Mouse (Mus musculus): ENCODE results near the gene Gpr180.
A peak's percentile ranks its signal among the peaks of the same experiment; 100 is the strongest.
"Not testable (repeated sequence)": the region's sequence is repeated elsewhere in the genome, so short reads cannot be mapped to it uniquely, and the experiment has no call there.

Gpr180 gene

GRCm38 (mm10) chr14:118136744-118137452 is at the start of gene Gpr180:
Gpr180 (plus strand) TSS chr14:118137158.
- peak; percentile 97 for DNase-seq (ENCODE audit: low read depth, low spot score)

DNA sequence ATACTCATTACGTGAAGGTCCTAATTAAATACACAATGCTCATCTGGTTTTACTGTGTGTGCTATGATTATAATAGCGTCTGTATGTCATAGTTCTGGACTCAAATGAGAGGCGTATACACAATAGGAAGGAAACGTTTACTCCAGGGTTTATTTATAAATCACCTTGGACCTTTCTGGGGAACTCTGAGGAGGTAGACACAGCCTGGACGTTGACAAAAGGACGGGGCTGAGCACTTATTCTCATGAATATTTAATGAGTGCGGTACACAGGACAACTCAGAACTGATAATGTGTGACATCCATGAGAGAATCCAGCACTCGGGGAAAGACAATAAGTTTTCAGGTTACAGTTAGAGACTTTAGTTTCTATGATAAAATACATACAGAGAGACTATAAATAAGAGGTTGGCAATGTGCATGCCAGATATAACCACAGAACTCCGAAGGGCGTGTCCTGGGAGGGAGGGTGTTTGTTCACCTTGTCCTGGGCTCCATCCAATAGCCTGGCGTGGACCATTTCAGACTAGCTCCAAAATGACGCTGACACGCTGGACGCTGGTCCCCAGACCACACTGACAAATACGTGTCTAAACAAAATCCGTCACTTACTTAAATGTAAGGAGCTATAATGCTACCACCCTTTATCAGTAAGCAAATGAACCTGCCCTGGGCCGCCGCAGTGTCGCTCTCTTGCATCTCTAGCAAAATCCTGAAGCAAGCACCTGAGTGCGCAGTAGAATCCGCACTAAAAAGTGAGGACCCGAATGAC is 48.3 kb upstream of the Gpr180 start:
- peak; percentile 23 for DNase-seq (ENCODE audit: low read depth, low spot score)

DNA sequence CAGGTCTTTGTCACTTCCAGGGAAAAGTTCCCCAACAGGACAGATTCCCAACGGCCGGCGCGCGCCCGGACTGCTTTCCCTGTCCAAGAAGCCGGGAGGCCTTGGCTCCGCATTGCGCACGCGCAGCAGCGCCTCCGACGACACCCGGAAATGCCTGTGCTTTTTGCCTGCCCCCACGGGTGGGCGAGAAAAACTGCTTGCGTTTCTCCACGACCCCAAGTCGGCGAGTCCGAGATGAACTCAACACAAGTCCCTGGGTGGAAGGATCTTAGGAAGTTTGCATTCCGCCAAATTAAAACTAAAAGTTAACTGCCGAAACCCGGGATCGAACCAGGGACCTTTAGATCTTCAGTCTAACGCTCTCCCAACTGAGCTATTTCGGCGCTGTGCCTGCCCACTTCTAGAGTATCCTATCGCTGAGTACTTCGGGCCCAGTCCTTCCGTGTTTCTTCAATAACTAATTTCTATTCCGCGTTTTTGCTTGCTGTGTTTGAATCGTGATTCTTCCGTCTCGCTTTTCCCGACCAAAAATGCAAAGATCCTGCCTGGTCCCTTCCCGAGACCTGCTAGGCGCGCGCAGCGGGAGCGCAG is 47.6 kb upstream of the Gpr180 start:
- peak; percentile 94 for DNase-seq (ENCODE audit: low read depth, low spot score)

DNA sequence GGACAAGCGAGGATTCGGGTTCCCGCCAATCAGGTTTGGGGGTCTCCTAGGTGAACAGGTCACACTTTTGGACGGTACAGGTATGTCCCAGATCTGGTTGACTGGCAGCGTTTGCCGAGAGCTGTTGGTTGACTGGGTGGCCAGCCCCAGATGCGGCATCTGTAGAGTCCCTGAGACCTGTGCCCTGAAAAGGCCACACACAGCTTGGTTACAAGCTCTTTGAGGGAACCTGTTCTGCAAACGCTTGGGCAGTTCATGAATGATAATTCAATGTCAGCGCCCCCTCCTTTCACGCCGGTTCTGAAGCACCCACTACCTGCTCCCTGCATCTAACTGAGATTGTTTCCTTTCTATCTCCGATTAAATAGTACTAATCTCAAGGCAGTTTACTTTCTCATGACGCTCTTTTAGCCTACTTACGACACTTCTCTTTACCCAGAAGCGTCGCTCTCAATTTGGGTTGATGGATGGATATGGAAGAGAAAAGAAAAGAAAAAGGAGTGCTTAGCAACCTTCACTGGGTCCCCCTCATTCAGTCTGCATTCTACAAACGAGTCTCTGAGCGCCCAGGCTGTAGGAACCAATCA is 47.1 kb upstream of the Gpr180 start:
- DNase-seq (ENCODE audit: low read depth, low spot score), result peak; percentile 20

- no peak for DNase-seq (ENCODE audit: low read depth, low spot score)
Measured at GRCm38 (mm10) chr14:118098265-118098664, 38.7 kb upstream of the Gpr180 start.

DNA sequence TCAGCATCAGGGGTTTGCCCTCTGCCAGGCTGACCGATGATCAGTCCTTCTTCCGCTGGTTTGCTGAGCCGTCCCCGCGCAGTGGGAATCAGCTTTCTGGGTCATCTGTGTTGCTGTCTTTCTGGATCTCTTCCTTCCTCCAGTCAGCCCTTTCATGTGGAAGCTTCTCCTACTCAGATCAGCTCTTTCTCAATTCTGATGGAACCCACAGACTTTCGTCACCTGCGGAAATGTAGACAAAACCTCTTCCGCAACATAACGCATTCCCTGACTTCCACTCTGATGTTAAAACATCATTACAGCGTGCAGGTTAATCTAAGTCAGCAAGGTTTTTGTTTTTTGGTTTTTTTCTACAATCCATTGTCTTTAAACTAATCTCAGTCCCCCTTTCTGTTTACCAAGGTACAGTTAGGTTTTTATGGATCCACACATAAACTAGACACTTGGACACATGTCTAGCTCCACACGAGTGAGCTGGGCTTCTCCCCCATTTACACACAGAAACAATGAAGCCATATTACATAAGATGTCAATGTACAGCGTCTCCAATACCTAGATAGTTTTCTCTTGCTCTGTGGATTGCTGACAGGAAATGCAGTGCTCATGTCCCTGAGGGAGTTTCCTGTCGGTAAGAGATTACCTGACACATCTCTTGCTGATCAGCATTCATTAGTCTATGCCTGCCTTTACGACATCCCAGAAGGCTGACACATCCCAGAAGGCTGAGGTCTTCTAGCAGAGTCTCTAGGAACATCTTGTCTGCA is 35.5 kb upstream of the Gpr180 start:
- DNase-seq (ENCODE audit: low read depth, low spot score), result no peak

GRCm38 (mm10) chr14:118107479-118107878 is 29.5 kb upstream of the Gpr180 start:
- DNase-seq (ENCODE audit: low read depth, low spot score), result not testable (repeated sequence)

DNA sequence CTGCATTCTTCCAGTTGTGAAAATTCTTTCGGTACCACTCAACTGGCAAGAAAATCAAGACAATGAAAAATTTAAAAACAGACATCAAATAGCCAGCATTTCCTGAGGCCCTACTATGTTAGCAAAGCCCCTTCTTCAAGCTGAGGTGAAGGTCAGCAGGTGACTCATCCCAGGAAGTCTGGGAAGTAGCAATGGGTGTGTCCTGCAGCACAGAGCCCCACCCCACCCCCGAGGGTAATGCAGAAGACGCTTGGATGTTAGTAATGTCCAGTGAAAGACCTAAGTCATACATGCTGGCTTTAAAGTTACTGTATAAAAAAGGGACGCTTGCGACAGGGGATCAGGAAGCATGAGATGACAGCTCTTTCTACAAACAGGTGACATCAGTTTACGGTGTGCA is 23.8 kb upstream of the Gpr180 start:
- DNase-seq (ENCODE audit: low read depth, low spot score), result no peak

- DNase-seq (ENCODE audit: low read depth, low spot score), result no peak
Measured at GRCm38 (mm10) chr14:118124129-118124528, 12.8 kb upstream of the Gpr180 start.

GRCm38 (mm10) chr14:118124771-118125170 is 12.2 kb upstream of the Gpr180 start:
- no peak for DNase-seq (ENCODE audit: low read depth, low spot score)

DNA sequence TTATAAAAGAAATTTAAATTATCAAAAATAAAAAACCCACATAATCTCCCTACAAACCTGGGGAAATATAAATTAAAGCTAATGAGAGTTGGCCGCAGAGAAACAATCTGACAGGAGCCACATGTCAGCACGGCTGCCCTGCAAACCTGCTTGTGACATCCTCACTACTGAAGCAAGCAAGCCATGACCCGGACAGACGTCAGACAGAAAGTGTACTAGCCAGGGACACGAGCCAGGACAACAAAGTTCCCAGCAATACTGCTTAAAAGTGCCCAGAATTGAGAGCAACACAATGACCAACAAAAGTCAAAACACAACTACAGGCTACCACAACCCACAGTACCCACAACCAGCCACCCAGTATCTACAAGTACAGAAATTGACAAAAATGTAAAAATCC is 10.7 kb upstream of the Gpr180 start:
- DNase-seq (ENCODE audit: low read depth, low spot score), result no peak

DNA sequence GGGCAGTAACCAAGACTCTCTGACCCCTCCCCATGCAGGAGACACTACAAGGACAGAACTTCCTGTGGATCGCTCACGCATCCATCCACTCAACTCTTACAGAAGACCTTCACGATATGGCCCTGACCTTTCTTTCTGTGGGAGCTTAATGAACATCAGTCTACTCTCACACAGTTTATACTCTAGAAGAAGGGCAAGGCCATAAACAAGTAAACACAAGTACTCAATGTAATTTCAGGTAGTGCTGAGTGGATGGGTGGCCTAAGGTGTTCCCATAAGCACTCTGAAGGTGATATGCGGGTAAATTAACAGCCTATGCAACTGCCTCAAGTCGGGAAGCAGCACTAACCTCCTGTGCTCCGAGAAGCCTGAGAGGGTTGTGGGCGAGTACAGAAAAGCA is 5.5 kb upstream of the Gpr180 start:
- no peak for DNase-seq (ENCODE audit: low read depth, low spot score)

- DNase-seq (ENCODE audit: low read depth, low spot score), result no peak
Measured at GRCm38 (mm10) chr14:118131931-118132641, 4.9 kb upstream of the Gpr180 start.

- DNase-seq (ENCODE audit: low read depth, low spot score), result peak; percentile 100
Measured at GRCm38 (mm10) chr14:118132642-118132977, 4.3 kb upstream of the Gpr180 start, which contains the start of gene Tgds. Tgds (minus strand) TSS chr14:118132755.

DNA sequence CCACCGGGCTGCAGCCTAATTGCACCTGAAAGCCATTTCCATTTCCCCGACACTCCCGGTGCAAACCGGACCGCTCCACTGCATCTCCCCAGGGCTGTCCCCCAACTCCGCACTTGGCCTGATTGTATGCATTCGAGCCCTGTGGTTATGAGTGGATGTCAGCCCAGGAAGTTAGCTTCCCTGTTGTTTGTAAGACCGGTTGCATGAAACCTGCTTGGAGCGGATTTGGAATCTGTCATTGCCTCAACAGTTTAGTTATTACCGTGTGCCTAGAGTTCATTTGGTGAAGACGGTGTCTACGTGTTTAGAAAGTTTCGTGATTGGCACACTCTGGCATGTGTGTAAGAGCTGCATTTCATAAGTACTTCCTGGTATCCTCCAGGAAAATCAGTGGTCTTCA is 529 bp downstream of the Gpr180 start:
- peak; percentile 18 for DNase-seq (ENCODE audit: low read depth, low spot score)

GRCm38 (mm10) chr14:118142283-118142682 is 5.3 kb downstream of the Gpr180 start:
- DNase-seq (ENCODE audit: low read depth, low spot score), result no peak

GRCm38 (mm10) chr14:118148046-118148445 is 11.1 kb downstream of the Gpr180 start:
- DNase-seq (ENCODE audit: low read depth, low spot score), result no peak

GRCm38 (mm10) chr14:118148554-118148953 is 11.6 kb downstream of the Gpr180 start:
- DNase-seq (ENCODE audit: low read depth, low spot score), result no peak

DNA sequence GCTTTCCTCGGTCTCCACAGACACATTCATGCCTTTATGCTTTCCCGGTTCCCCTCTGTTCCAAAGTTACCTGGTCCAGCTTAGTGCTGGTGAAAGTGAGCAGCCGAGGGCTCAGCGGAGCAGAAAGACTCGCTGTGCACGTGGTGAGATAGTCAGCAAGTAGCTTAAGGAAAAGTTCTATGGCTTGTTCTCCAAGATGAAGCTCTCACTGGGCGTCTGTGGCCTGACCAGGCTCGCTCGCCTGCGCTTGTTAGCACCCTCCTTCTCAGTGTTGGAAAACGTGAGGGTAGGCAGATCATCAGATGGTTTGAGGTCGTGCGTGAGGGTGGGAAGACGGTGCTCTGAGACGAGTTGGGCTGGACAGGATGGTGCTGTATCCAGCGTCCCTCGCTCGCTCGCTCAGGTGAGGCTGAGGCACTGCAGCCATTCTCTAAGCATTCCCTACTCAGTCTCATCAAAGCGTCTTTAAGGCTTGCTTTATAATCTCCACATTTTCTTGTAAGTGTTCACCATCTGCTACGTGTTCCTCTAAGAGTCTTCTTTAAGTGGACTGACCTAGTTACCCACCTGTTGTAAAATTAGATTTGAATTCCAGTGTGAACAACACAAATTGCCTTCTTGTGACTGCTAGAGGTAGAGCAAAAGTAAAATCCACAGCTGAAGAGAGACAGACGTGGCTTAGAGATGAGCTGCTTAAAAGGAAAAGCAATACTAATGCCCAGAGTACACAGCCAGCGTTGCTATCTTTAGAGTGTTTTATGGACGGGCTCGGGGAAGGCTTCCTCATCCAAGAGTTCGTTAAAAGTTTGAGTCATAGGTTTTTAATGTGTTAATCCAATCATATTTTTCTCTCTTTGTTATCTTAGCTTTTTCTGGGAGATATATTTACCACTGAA is 13.9 kb downstream of the Gpr180 start:
- no peak for DNase-seq (ENCODE audit: low read depth, low spot score)

Measured in mesoderm, embryonic 11.5 days (tissue).